Mouse (Mus musculus) midbrain, embryonic 10.5 days (tissue): ENCODE data around the gene Trmt2b. TPM values are rescaled to one million over a fixed set of nuclear protein-coding genes. Genes with fewer than 3 reads are reported as not detected.
A peak's percentile ranks its signal among the peaks of the same experiment; 100 is the strongest.
"Not testable (repeated sequence)": the region's sequence is repeated elsewhere in the genome, so short reads cannot be mapped to it uniquely, and the experiment has no call there.

Source experiments
- DNase-seq: peaks from one replicate; pipeline ENCODE4 v3.0.0-alpha.2; 2017; ENCODE audit warnings: low spot score
- H3K27ac ChIP-seq: fragments of 300-500 bp; sonication (generic); replicated peaks from 2 replicates; pipeline ENCODE4 v1.5.1; 2016; ENCODE audit warnings: mild to moderate bottlenecking
- H3K27me3 ChIP-seq: fragments of 300-500 bp; sonication (generic); 2 replicates; pipeline ENCODE4 v1.6.1; 2016; ENCODE audit warnings: low read depth, mild to moderate bottlenecking; ENCODE audit not compliant: poor library complexity, severe bottlenecking
- H3K36me3 ChIP-seq: fragments of 300-500 bp; sonication (generic); 2 replicates; pipeline ENCODE4 v1.6.1; 2016; ENCODE audit warnings: mild to moderate bottlenecking, moderate library complexity
- H3K4me1 ChIP-seq: fragments of 300-500 bp; sonication (generic); 2 replicates; pipeline ENCODE4 v1.6.1; 2016
- H3K4me3 ChIP-seq: fragments of 300-500 bp; sonication (generic); 2 replicates; pipeline ENCODE4 v1.5.1; 2016; ENCODE audit warnings: mild to moderate bottlenecking, moderate library complexity
- H3K9me3 ChIP-seq: fragments of 300-500 bp; sonication (generic); replicated peaks from 2 replicates; pipeline ENCODE4 v1.6.1; 2016; ENCODE audit warnings: mild to moderate bottlenecking
- WGBS: fragments of 180-500 bp; shearing (Covaris S2); methylation state at CpG from one replicate; pipeline ENCODE4 v1.1.7; 2016; 5-methylcytosine and 5-hydroxymethylcytosine counted together
- polyA plus RNA-seq: library from polyadenylated mRNA; unstranded; fragments of >200 nt; fragmentation: Nextera tagmentation; extraction: Ambion mirVana; gene quantifications from 2 replicates; pipeline ENCODE4 v1.2.1, GENCODE M21; 2016

Gene Trmt2b
- 7.6 and 8.4 TPM in 2 replicates for polyA plus RNA-seq

DNA sequence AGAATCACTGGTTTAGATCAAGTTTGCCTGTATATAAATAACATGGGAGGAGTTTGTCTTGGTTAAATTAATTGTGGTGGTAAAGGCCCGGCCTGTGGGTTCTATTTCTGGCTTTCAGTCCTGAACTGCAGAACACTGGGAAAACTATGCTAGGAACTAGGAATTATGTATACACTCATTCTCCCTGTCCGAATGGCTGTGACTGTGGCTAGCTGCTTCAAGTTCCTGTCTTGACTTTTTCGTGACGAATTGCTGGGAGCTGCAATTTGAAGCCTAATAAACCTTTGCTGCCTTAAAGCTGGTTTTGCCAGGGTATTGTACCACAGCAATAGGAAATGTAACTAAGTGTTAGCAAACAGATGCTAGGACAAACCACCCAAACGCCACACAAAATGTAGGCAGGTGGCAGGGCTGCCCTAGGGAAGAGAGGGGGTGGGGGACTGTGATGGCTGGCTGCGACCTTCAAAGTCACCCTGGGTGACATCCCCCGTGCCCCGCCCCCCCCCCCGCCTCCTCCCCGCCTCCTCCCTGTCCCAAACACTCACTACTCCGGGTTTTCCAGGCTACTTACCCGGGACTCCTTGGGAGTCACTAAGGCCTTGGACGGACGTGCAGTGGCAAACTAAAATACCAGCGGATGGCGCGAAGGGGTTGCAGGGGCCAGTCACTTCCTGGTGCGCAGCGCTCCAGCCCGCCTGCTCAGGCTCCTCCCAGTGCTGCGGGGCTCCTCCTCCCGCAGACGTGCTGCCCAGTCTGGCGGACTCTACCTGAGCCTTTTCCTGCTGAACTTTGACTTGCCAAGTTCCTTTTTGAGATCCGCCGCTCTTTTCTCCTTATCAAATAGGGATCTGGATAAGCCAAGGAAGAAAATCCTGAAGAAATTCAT is at the start of gene Trmt2b:
Gene Trmt2b (minus strand): TSS at position 710 of the 886 bp plus-strand sequence.
- Histone ChIP-seq H3K36me3 (no peaks in the 10 kb centered on the region), H3K4me1 (peaks cover 6% of the 10 kb centered on the region; the same call in 1 of the 2 replicates), H3K4me3 (peak within 1 kb of the TSS; percentile 50), H3K27ac (peak within 1 kb of the TSS; percentile 74), H3K27me3 (peaks cover 29% of the 10 kb centered on the region), H3K9me3 (no peaks in the 10 kb centered on the region)
- 28% methylated on average over 20 of the region's 26 CpGs for WGBS
- peak; percentile 68 for DNase-seq

DNA sequence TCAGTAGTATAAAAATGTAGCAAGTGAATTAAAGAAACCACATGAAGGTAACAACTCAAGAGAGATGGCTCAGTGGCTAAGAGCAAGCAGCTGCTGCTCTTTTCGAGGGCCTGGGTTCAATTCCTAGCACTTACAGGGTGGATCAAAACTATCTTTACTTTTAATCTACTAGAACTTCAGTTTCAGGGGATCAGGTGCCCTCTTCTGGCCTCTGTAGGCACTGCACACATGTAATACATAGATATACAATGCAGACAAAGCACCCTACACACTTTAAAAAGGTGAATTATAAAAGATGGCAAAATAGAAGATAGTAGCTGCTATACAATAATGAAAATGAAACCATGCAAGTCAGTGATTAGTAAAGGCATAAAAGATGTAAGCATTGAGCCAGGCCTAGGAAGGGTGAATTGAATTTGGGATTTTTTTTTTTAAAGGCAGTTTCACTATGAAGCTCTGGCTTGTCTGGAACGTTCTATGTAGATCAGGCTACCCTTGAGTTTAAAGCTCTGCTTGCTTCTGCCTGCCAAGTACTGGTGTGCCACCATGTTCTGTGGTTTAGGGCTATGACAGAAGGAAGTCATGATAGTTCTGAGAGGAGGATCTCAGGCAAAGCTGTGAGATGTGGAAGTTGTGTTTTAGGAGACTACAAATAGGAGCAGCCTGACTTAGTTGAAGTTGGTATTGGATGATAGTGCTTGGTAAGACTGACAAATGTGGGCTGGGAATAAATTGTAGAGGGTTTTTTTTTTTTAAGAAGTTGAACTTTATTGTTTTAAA is 42.6 kb upstream of the Trmt2b start:
- H3K4me3 ChIP-seq: no peak overlapping the region
- no peaks in the 10 kb centered on the region for H3K9me3 ChIP-seq
- no peak overlapping the region for H3K27ac ChIP-seq
- DNase-seq: peak; percentile 15
- peaks cover 64% of the 10 kb centered on the region for H3K36me3 ChIP-seq
- WGBS: 74% methylated on average over 2 of the region's 2 CpGs
- no peaks in the 10 kb centered on the region for H3K4me1 ChIP-seq
- no peaks in the 10 kb centered on the region for H3K27me3 ChIP-seq

DNA sequence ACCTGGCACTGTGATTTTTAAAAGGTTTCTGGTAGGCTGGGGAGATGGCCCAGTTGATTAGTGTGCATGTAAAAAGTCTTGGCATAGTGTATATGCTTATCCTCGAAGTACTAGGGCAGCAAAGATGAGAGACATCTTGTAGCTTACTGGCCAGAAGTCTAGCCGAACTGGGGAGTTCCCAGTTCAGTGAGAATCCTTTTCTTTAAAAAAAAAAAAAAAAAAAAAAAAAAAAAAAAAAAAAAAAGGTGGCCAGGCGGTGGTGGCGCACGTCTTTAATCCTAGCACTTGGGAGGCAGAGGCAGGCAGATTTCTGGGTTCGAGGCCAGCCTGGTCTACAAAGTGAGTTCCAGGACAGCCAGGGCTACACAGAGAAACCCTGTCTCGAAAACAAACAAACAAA is 34.4 kb upstream of the Trmt2b start:
- H3K36me3 ChIP-seq: peaks cover 45% of the 10 kb centered on the region
- not testable (repeated sequence) for H3K27me3 ChIP-seq, H3K27ac ChIP-seq, H3K4me1 ChIP-seq, H3K4me3 ChIP-seq, DNase-seq, H3K9me3 ChIP-seq
- WGBS: 91% methylated on average over 7 of the region's 7 CpGs

DNA sequence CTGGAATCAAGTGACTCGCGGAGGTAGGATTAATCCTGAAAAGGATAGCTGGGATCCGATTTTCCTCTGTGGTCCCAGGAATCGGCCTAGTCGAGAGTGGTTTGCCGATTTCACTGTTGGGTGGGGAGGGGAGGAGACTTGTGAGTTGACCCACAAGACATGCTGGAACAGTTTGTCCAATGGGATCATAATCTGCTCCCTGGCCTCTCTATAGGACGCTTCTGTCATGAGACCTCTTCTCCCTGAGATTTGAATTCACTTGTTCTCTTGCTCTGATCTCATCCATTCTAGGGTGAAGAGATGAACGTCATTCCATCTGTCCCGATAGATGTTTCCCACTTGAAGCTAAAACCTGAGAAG is 31.5 kb upstream of the Trmt2b start:
- H3K4me3 ChIP-seq: peak overlapping the region; percentile 56
- WGBS: 28% methylated on average over 9 of the region's 9 CpGs
- peaks cover 33% of the 10 kb centered on the region for H3K36me3 ChIP-seq
- H3K27me3 ChIP-seq: peaks cover 11% of the 10 kb centered on the region; the same call in 1 of the 2 replicates
- H3K27ac ChIP-seq: peak overlapping the region; percentile 85
- DNase-seq: no peak
- H3K9me3 ChIP-seq: no peaks in the 10 kb centered on the region
- peaks cover 5% of the 10 kb centered on the region for H3K4me1 ChIP-seq

DNA sequence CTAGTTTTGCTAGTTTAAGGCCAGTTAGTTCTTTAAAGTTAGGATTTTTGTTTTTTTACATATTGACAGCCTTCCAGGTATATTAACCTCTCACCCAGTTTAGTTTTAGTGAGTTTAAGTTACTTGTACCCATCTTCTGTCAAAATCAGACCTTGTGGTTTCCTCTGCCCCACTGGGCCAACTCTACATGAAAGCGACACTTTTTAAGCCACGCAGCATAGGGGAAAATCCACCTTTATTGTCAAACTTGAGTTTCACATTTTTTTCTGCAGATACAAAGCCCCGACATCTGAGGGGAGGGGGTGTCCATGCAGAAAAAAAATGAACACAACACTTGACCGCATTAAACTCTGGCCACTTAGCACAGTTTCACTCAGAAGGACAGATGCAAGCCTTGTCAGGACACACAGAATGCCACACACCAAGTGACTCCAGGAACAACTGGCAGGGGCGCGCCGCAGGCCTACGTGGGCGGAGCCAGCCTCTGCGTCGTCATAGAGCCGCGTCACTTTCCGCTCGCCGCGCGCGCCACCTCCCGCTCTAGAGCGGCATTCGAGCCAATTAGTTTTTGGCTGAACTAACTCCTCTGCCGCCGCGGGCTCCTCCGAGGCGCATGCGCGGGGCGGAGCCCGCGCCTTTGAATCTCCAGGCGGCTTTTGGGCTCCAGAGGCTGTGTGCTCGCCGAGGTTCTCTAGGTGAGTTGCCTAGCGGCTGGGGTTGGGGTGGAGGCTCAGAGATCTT is 30.9 kb upstream of the Trmt2b start, which contains the start of gene Cenpi:
Gene Cenpi (plus strand): TSS at position 551 of the 741 bp plus-strand sequence.
- H3K27me3 ChIP-seq: peaks cover 12% of the 10 kb centered on the region; the same call in 1 of the 2 replicates
- peak within 1 kb of the TSS; percentile 85 for H3K27ac ChIP-seq
- H3K4me1 ChIP-seq: peaks cover 5% of the 10 kb centered on the region
- peaks cover 28% of the 10 kb centered on the region for H3K36me3 ChIP-seq
- no peaks in the 10 kb centered on the region for H3K9me3 ChIP-seq
- WGBS: 24% methylated on average over 36 of the region's 36 CpGs
- peak within 1 kb of the TSS; percentile 56 for H3K4me3 ChIP-seq
- DNase-seq: peak; percentile 85

DNA sequence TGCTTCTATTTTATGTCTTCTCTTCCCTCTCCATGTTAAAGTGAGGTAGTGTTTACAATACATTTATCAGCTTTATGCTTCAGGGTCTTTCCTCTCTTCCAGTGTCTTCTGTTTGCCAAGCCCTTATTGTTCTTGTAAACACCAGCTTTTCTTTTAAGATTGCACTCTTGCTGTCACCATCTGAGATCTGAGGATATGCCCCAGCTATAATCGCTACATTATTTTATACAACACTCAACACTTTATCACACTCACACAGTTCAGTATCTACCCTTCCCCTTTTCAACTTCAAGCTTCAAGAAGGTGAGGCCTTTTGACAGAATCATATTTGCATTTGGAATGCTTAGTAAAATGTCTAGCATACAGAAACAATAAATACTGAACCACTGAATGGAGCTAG is 26.5 kb upstream of the Trmt2b start:
- Histone ChIP-seq H3K27me3 (peaks cover 48% of the 10 kb centered on the region), H3K36me3 (peaks cover 2% of the 10 kb centered on the region; the same call in 1 of the 2 replicates), H3K9me3 (no peaks in the 10 kb centered on the region), H3K4me3 (no peak overlapping the region), H3K4me1 (no peaks in the 10 kb centered on the region), H3K27ac (no peak overlapping the region)
- no peak for DNase-seq
- WGBS: 88% methylated on average over 1 of the region's 1 CpGs

DNA sequence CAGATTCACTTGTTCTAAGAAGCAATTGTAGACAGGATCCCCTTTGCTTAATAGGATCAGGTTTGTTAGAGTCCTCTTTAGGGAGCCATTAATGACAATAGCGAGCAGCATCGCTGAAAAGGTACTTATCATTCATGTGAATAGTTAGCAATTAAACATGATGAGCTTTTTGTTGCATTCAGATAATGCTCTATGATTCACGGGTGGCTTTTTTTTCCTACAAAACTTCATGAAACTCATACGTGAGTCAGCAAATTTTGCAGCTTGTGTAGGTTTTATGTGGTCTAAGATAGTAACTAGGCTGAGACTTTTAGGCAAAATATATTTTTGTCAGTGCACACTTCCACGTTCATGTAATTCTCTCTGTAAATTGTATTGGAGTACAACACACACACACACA is 23.4 kb upstream of the Trmt2b start:
- peaks cover 74% of the 10 kb centered on the region for H3K27me3 ChIP-seq
- H3K27ac ChIP-seq: no peak overlapping the region
- WGBS: 62% methylated on average over 5 of the region's 5 CpGs

DNA sequence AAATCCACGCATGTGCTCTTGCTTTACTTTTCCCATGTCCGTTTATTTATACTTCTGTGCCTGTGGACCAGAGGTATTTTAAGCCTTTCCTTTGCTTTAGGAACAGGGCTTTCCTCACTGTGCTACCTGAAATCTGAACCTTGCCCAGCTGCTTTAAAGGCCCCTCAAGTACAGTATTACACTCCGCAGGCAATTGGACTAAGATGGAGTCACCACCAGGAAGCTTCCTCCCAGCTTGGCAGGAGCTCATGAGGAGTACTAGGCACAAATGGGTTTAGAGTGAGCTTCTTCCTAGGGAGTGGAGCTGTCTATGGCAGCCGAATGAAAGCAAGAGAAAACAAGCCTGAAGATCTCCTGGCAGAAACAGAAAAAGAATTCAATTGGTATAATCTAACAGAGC is 20.4 kb upstream of the Trmt2b start:
- H3K4me1 ChIP-seq: peaks cover 17% of the 10 kb centered on the region
- WGBS: 30% methylated on average over 4 of the region's 4 CpGs
- H3K27me3 ChIP-seq: peaks cover 91% of the 10 kb centered on the region
- no peaks in the 10 kb centered on the region for H3K36me3 ChIP-seq
- no peak for DNase-seq
- H3K27ac ChIP-seq: no peak overlapping the region
- H3K9me3 ChIP-seq: no peaks in the 10 kb centered on the region
- H3K4me3 ChIP-seq: peak overlapping the region; percentile 56

More for the DNA sequence above, 23.4 kb upstream of the Trmt2b start:
- Histone ChIP-seq H3K4me1 (peaks cover 17% of the 10 kb centered on the region), H3K36me3 (peaks cover 2% of the 10 kb centered on the region; the same call in 1 of the 2 replicates), H3K9me3 (no peaks in the 10 kb centered on the region), H3K4me3 (no peak overlapping the region)
- DNase-seq: no peak

DNA sequence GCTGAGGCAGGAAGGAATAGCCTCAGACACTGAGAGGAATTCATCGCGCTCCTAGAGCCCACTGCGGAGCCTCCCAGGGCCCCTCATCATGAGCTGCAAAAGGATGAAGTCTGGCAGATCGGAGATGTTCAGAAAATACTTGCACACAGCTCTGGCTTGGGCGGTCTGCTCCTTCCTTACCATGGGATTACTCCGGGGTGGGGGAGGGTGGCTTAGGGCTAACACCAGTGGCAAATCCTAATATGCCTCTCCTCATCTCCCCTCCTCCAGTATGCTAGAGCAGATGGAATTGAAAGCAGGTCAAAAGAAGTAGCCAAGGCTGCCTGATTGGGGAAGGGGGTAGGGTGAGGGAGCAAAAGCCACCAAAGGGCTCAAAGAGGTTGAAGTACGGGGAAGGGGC is 20.0 kb upstream of the Trmt2b start:
- H3K9me3 ChIP-seq: no peaks in the 10 kb centered on the region
- peak overlapping the region; percentile 56 for H3K4me3 ChIP-seq
- peaks cover 92% of the 10 kb centered on the region for H3K27me3 ChIP-seq
- WGBS: 33% methylated on average over 7 of the region's 7 CpGs
- peaks cover 17% of the 10 kb centered on the region for H3K4me1 ChIP-seq
- H3K27ac ChIP-seq: peak overlapping the region; percentile 77
- H3K36me3 ChIP-seq: no peaks in the 10 kb centered on the region
- DNase-seq: no peak

DNA sequence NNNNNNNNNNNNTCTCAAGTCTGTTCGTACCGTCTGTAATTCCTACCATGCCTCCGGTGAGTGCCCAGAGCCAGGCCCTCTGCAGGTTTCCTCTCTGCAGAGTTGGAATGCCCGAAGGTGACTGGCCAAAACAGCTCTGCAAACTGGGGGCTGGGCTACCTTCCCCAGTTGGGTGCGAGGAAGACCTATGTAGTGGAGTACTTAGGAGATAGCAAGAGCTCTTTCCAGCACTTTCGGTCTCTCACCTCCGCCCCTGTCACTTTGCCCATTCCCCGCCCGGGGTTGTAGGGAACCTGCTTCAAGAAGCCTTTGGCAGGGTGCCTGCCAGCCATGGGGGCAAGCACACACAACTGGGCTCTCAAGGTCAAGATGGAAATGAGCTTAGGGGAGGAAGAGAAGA is 19.5 kb upstream of the Trmt2b start:
- peaks cover 92% of the 10 kb centered on the region for H3K27me3 ChIP-seq
- no peaks in the 10 kb centered on the region for H3K36me3 ChIP-seq
- H3K4me3 ChIP-seq: peak overlapping the region; percentile 56
- no peaks in the 10 kb centered on the region for H3K9me3 ChIP-seq
- 32% methylated on average over 9 of the region's 9 CpGs for WGBS
- peaks cover 17% of the 10 kb centered on the region for H3K4me1 ChIP-seq
- DNase-seq: peak; percentile 20
- peak overlapping the region; percentile 77 for H3K27ac ChIP-seq

DNA sequence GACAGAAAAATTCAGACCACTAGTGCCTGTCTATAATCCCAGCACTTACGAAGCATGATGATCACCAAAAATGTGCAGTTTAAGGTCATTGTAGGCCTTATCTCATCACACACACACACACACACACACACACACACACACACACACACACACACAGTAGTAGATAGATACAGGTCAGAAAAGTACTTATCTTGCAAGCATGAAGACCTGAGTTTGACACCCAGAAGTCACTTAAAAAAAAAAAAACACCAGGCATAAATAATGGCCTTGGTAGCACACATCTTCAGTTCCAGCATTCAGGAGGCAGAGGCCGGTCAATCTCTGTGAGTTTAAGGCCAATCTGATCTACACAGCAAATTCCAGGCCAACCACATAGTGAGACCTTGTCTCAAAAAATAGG is 10.5 kb upstream of the Trmt2b start:
- Histone ChIP-seq H3K27me3 (peaks cover 44% of the 10 kb centered on the region), H3K36me3 (no peaks in the 10 kb centered on the region), H3K9me3 (no peaks in the 10 kb centered on the region), H3K27ac (no peak overlapping the region), H3K4me1 (no peaks in the 10 kb centered on the region), H3K4me3 (no peak overlapping the region)
- 93% methylated on average over 2 of the region's 2 CpGs for WGBS
- DNase-seq: no peak

DNA sequence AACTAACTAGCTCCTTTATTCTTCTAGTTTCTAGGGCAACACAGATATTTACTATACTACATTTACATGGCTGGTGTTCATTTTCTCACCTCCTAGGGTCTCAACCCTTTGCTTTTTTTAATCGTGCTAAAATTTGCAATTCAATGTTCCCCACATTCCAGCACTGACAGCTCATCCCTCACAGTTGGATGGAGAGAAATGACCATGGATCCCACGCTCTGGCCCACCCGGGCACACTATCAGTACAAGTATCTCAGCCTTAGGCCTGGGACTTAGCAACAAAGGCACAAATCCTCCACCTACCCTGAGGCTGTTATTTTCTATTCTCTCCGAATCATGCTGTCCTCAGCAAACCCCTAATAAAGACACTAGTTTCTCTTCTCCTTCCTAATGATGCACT is 9.0 kb upstream of the Trmt2b start:
- Histone ChIP-seq H3K4me3 (no peak overlapping the region), H3K4me1 (no peaks in the 10 kb centered on the region), H3K27ac (no peak overlapping the region), H3K9me3 (no peaks in the 10 kb centered on the region), H3K27me3 (peaks cover 35% of the 10 kb centered on the region), H3K36me3 (no peaks in the 10 kb centered on the region)
- DNase-seq: no peak
- 61% methylated on average over 4 of the region's 4 CpGs for WGBS
